Mouse (Mus musculus): ENCODE data around the gene Slc17a3. TPM values are rescaled to one million over a fixed set of nuclear protein-coding genes. Genes with fewer than 3 reads are reported as not detected.

Gene Slc17a3
- total RNA-seq, 2 experiments from 2014 or later = 0.21 TPM; not detected in 1

DNA sequence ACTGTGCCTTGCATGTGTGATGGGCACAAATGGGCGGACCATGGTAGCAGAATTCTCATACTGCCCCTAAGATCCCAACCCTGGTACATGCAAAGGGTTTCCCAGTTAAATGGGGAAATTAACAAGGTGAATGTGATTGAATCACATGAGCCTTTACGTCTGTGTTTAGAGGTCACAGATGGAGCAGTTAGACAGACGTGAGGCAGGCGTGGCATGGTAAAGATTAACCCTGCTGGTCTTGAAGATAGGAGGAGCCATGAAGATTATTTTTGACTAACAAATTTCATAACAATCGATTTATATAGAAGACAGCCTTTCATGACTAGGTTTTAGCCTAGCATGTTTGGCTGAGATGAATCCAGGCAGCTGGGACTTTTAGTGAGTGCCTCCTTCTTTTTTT is 33.9 kb downstream of the Slc17a3 start:
- no peak for DNase-seq (ENCODE audit: low spot score)

DNA sequence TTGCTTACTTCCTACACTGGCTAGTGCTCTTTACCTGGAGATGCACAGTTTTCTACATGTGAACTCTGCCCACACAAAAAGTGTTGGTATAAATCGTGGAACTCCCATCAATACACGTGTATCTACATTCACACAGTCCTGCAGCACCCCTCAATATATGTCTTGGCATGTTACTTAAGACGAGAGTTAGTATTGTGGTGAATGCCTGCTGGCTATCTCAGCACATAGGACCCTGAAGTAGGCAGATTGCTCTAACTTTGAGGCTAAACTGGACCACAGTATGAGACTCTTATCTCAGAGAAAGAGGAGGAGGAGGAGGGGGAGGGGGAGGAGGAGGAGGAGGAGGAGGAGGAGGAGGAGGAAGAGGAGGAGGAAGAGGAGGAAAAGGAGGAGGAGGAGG is 39.9 kb downstream of the Slc17a3 start:
- no peak for DNase-seq (ENCODE audit: low spot score)

DNA sequence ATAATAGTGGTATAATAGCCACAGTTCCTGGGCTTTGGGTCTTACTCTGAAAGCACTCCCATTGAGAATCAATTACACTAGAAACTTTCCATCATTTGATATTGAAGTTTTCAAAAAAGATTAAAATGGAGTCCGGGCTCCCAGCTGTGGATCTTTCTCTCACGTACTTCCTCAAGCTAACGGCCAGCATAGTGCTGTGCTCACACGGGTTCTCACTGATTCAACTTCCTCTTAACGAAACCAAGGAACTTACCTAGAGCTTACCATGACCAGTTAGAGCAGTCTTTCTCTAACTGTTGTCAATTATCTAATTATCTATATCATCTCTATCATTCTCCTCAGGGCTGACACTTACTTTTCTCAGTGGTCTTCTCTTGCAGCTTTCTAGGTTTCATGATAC is 40.4 kb downstream of the Slc17a3 start:
- DNase-seq (ENCODE audit: low spot score) = no peak

DNA sequence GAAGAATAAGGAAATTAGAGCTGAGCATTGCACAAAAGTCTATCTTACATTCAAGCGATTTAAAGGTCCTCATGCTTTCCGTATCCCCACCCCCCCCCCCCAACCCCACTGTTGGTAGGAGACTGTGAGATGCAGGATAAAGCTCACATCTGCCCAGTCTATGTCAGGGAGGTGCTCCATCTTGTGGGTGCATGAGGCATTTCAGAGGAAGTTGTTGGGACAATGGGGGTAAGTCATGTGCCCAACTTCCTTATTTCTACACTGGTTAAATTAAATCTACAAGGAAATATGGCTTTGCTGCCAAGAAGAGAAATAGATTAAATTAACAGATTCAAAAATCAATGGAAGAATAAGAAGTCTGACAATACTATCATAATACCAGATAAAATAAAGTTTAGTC is 46.3 kb downstream of the Slc17a3 start:
- DNase-seq (ENCODE audit: low spot score) = no peak

DNA sequence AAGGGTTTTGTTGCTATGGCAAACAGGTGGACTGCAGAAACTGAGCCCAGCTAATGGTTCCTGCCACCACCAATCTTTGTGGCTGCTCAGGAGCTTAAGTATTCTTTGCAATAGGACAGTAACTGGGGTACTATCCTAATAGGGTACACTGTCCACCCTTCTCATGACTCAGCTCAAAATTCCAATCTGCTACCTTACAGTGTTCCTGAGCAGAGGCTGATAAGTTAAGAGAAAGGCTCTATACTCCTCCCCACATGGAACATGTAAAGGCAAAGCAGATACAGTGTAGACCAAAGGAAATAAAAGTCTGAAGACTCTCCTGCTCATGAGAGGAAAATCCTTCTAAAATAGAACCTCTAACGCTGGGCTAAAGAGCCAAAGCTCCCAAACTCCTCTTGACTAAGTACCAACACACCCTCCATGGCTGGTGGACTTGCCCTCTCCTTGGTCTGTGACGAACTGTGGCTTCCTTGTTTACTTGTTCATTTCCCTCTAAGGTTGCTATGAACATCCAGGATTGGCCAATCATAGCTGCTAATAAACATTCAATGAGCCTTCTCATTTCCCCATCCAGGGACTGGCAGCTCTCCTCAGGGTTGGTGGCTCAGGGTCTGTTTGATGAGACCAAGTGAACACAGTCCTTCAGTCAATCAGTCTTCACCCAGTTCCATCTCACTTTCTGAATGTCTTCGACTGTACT is 47.9 kb downstream of the Slc17a3 start:
- DNase-seq (ENCODE audit: low spot score) = no peak

DNA sequence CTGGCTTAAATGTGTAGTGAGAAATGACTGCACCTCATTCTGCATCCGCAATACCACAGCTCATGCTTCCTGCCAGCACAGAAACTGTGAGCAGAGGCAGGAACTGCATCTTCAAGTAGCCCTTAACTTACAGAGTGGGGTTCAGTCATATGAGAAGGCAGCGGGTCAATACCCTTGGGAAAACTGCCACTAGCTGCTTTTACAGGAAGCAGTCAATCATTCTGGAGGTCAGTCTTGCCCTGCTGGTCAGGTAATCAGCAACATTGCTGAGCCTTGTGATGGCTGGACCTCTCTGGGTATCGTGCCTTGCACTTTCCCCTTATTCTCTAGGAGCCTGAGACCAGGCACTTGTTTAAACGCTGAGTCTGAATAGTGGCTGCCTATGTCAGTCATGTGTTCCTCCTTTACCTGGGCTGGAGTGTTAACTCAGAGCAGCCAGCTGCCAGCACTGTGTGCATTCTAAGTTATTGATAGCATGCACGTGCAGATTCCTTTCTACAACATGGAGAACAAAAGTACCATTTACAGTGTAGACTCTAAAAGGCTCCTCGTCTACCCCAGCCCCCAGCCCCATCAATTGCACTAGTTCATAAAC is 49.9 kb downstream of the Slc17a3 start:
- DNase-seq (ENCODE audit: low spot score) = no peak

DNA sequence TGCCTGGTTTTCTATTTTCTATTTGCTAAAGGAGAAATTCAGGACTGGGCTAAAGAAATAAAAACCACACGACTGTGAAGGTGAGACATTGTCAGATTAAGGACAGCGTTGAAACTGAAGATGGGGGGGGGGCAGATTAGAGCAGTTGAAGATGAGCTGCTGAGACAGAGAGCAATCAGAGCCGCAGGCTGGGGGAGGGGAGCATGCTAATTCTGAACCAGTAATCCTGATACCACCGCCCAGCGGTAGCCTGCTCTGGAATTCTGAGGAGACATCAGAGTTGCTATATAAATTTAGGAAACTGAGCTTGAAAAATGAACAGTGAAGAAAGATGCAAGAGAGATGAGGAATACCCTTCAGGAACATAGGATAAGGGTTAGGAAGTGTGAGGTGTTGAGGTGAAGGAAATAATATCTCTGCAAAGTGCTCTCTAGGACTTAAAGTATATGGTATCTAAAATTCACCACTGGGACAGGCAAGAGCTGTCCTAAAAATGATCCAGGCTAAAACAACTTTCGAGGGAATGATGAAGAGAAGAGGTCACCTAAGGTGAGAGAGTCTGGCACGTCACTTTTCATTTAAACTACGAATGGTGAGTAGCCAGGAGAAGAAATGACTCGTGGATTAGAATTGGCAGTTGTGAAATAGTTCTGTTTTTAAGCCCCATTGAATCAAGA is 53.5 kb downstream of the Slc17a3 start:
- DNase-seq (ENCODE audit: low spot score) = no peak

DNA sequence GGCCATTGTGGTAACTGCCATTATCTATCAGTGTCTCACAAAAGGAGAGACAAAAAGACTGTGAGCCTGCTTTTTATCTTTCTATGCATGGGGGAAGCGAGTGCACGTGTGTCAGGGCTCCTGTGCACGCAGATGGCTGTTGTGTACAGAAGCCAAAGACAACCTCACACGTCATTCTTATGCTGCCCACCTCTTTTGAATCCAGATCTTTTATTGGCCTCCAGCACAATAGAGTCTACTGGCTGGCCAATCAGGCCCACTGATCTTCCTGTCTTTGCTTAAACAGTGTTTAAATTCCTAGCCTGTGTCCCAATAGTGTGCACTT is 54.0 kb downstream of the Slc17a3 start:
- DNase-seq (ENCODE audit: low spot score) = no peak

DNA sequence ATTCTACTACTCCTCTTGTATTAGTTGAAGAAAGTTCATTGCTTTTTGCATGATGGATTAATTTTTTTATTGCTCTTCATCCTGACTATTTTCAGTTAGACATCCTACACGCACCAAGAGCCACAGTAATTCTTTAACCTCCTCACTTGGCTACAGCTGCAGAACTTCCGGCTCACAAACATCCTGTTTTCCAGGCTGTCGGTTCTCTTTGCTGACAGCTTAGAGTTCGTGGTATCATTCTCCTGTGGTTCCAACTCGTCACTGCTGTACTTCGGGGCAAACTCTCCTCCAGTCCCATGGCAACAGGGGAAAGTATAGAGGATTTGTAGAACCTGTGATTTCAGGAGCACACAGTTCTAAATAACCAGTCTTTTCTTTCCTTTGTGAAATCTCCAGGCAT is 59.0 kb downstream of the Slc17a3 start:
- DNase-seq (ENCODE audit: low spot score) = no peak

DNA sequence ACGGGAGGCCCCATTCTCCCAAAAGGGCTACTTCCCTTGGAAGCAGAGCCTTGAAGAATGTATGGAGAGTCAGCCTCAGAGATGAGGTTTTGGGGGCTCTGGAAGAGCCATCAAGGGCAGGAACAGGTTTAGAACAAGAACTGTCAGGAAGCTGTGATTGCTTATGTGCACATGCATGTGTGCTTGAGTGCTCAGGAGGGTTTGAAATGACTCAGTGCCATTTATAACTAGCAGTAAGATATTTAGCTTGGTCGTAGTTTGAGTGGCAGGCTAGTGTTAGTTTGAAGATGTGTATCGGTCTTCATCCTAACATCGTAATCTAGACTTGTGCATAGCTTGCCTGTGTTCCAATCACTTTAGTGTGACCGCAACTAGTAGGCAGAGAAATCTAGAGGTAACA is 67.7 kb downstream of the Slc17a3 start:
- DNase-seq (ENCODE audit: low spot score) = no peak

DNA sequence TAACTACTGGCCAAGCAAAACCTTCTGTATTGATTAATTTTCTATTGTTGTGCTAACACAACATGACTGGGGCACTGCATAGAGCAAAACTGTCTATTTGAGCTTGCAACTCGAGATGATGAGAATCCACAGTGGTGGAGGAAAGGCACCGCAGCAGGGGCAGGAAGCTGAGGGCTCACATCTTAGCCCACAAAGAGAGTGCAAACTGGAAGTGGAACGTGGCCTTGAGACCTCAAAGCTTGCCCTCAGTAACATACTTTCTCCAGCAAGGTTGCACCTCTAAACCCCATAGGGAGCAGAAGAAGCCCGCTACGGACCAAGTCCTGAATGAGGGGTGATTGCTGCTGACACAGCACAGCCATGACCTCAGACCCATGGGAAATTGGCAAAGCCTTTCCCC is 70.9 kb downstream of the Slc17a3 start:
- no peak for DNase-seq (ENCODE audit: low spot score)

Other genes with a start within 250 kb of the Slc17a3 start
- 10 to 100 TPM; 13.2 to 15.7 TPM for gene Hist1h2be, start 218.3 kb upstream of the Slc17a3 start, total RNA-seq (2021)
- 10 to 100 TPM; 31.1 to 41.1 TPM for gene Hist1h1e, start 216.9 kb upstream of the Slc17a3 start, total RNA-seq (2021)
- gene Hist1h2ac, start 155.5 kb upstream of the Slc17a3 start, total RNA-seq (2021) = 1 to 10 TPM in 1 of 2 experiments, under 1 TPM in 1; 0.68 to 1.3 TPM
- gene Hist1h2bc, start 155.2 kb upstream of the Slc17a3 start, total RNA-seq (2021) = 10 to 100 TPM; 66.4 to 69.8 TPM
- gene Hist1h1t, start 143.6 kb upstream of the Slc17a3 start, total RNA-seq (2021) = not detected
- 10 to 100 TPM; 57.1 to 66.2 TPM for gene Hist1h4c, start 141.0 kb upstream of the Slc17a3 start, total RNA-seq (2021)
- 10 to 100 TPM; 25.6 to 25.7 TPM for gene Hfe, start 128.6 kb upstream of the Slc17a3 start, total RNA-seq (2021)
- gene Hist1h1c, start 100.6 kb upstream of the Slc17a3 start, total RNA-seq (2021) = 100 to 1,000 TPM; 157 to 219 TPM
- not detected for gene Hist1h3c, start 93.8 kb upstream of the Slc17a3 start, total RNA-seq (2021)
- gene Hist1h2bb, start 92.7 kb upstream of the Slc17a3 start, total RNA-seq (2021) = 1 to 10 TPM; 1.3 to 1.4 TPM
- gene Hist1h2ab, start 88.3 kb upstream of the Slc17a3 start, total RNA-seq (2021) = under 1 TPM in 1 of 2 experiments, not detected in 1; 0.82 TPM
- gene Hist1h3b, start 87.2 kb upstream of the Slc17a3 start, total RNA-seq (2021) = 1 to 10 TPM in 1 of 2 experiments, not detected in 1; 1.3 TPM
- gene Hist1h4b, start 82.4 kb upstream of the Slc17a3 start, total RNA-seq (2021) = 1 to 10 TPM; 1.6 to 1.9 TPM
- 1 to 10 TPM in 1 of 2 experiments, under 1 TPM in 1; 0.89 to 2.8 TPM for gene Hist1h4a, start 78.2 kb upstream of the Slc17a3 start, total RNA-seq (2021)
- gene Hist1h3a, start 77.0 kb upstream of the Slc17a3 start, total RNA-seq (2021) = 1 to 10 TPM; 5.1 to 5.3 TPM
- under 1 TPM; 0.66 to 0.76 TPM for gene Hist1h1a, start 75.8 kb upstream of the Slc17a3 start, total RNA-seq (2021)
- gene Trim38, start 69.5 kb upstream of the Slc17a3 start, total RNA-seq (2021) = not detected
- not detected for gene Slc17a2, start 32.4 kb upstream of the Slc17a3 start, total RNA-seq (2021)
- gene Slc17a1, start 28.3 kb downstream of the Slc17a3 start, total RNA-seq (2021) = not detected
- gene Slc17a4, start 75.6 kb downstream of the Slc17a3 start, total RNA-seq (2021) = under 1 TPM in 1 of 2 experiments, not detected in 1; 0.09 TPM
- not detected for gene Hist1h2ba, start 94.7 kb downstream of the Slc17a3 start, total RNA-seq (2021)
- gene Hist1h2aa, start 95.0 kb downstream of the Slc17a3 start, total RNA-seq (2021) = not detected
- not detected for gene Scgn, start 151.8 kb downstream of the Slc17a3 start, total RNA-seq (2021)